Mouse (Mus musculus): ENCODE measurements around the gene Pth2r.

- TF ChIP-seq CTCF (IDR thresholded peaks at IDR 0.05; ENCODE audit: borderline replicate concordance, extremely low read depth, insufficient read depth, insufficient read length): no peak
- no peak for TF ChIP-seq POLR2A (IDR thresholded peaks at IDR 0.05; ENCODE audit: borderline replicate concordance, extremely low read depth, insufficient read depth, insufficient read length, poor library complexity, severe bottlenecking)
Measured at GRCm38 (mm10) chr1:65315022-65315407, 33.2 kb downstream of the Pth2r start.

Data from brain, embryonic 14.5 days (tissue).